In genomic region chr8:105861951-105862350, GRCm38 (mm10) we compare ENCODE assay signal across 8 mouse cellular contexts. TPM values are rescaled to one million over a fixed set of nuclear protein-coding genes. Genes with fewer than 3 reads are reported as not detected.
DNase-seq lines count a peak whose midpoint lies in the region; ATAC-seq and TF ChIP-seq lines count a peak whose summit lies in the region.

No protein-coding gene starts in this region.

- no peaks in the 10 kb centered on the region for H3K9me3 ChIP-seq in heart, embryonic 14.5 days (ENCODE audit: control insufficient read depth, low read length)
- no peaks in the 10 kb centered on the region for H3K9me3 ChIP-seq in MEL (replicated peaks; ENCODE audit: insufficient read depth, low read length)
- H3K9me3 ChIP-seq in forebrain, embryonic 12.5 days = no peaks in the 10 kb centered on the region
- H3K9me3 ChIP-seq in limb, embryonic 11.5 days (ENCODE audit: control insufficient read depth, low read length) = no peaks in the 10 kb centered on the region
- H3K9me3 ChIP-seq in neural tube, embryonic 15.5 days (replicated peaks) = no peaks in the 10 kb centered on the region

- ATAC-seq in heart, embryonic 14.5 days (ENCODE audit: insufficient number of reproducible peaks, insufficient read depth, low FRiP score, low read depth) = no peak
- ATAC-seq in forebrain, embryonic 12.5 days (ENCODE audit: low FRiP score) = no peak
- no peak for ATAC-seq in limb, embryonic 11.5 days (ENCODE audit: insufficient number of reproducible peaks, low FRiP score, low TSS enrichment, low read depth)
- no peak for ATAC-seq in neural tube, embryonic 15.5 days (ENCODE audit: low FRiP score)

- H3K4me2 ChIP-seq in heart, embryonic 14.5 days (ENCODE audit: low read length) = peak overlapping the region; percentile 91
- peak overlapping the region; percentile 89 for H3K4me2 ChIP-seq in forebrain, embryonic 12.5 days
- H3K4me2 ChIP-seq in limb, embryonic 11.5 days (ENCODE audit: low read depth, severe bottlenecking) = peak overlapping the region; percentile 69
- H3K4me2 ChIP-seq in neural tube, embryonic 15.5 days = peak overlapping the region; percentile 74

- DNase-seq in heart, postnatal 36 days = no peak
- DNase-seq in MEL (ENCODE audit: low read depth, low spot score) = peak; percentile 63
- no peak for DNase-seq in limb, embryonic 11.5 days (ENCODE audit: low spot score)
- DNase-seq in frontal cortex, postnatal 14 days (ENCODE audit: low spot score in 2 of 2) = no peak
- no peak for DNase-seq in left cerebral cortex, adult 18-20 months (ENCODE audit: low spot score in 2 of 2)

- TF ChIP-seq RAD21 in MEL (IDR thresholded peaks at IDR 0.05; ENCODE audit: low read depth, low read length) = peak; percentile 18

- peaks cover 47% of the 10 kb centered on the region for H3K79me2 ChIP-seq in MEL (ENCODE audit: control insufficient read depth, insufficient read depth, low read length, poor library complexity)

- H3K36me3 ChIP-seq in heart, embryonic 14.5 days (ENCODE audit: control insufficient read depth, insufficient read depth, low read length) = peaks cover 42% of the 10 kb centered on the region
- H3K36me3 ChIP-seq in MEL (ENCODE audit: control insufficient read depth in 1 of 2, insufficient read depth in 2 of 2, low read length in 2 of 2) = peaks cover 2 to 25% of the 10 kb centered on the region in 2 experiments; a peak in 3 of 4 replicates
- peaks cover 35% of the 10 kb centered on the region for H3K36me3 ChIP-seq in forebrain, embryonic 12.5 days (replicated peaks)
- H3K36me3 ChIP-seq in limb, embryonic 11.5 days (ENCODE audit: control insufficient read depth, insufficient read depth, low read length) = peaks cover 10% of the 10 kb centered on the region
- H3K36me3 ChIP-seq in neural tube, embryonic 15.5 days = peaks cover 13% of the 10 kb centered on the region

- peak; percentile 10 to 55 (median 31); a peak in 4 of 6 replicates for TF ChIP-seq CTCF in MEL (IDR thresholded peaks at IDR 0.05 in 2 of 3, conservative IDR thresholded peaks at IDR 0.05 in 1 of 3; ENCODE audit: control insufficient read depth in 1 of 3, insufficient read depth in 1 of 3, low read depth in 2 of 3, low read length in 3 of 3, poor library complexity in 1 of 3, severe bottlenecking in 1 of 3)

- 10% methylated on average over 1 of the region's 1 CpGs for WGBS in heart, embryonic 14.5 days
- WGBS in forebrain, embryonic 12.5 days = 8% methylated on average over 1 of the region's 1 CpGs
- 5% methylated on average over 1 of the region's 1 CpGs for WGBS in limb, embryonic 11.5 days
- 4% methylated on average over 1 of the region's 1 CpGs for WGBS in neural tube, embryonic 15.5 days

- H3K4me1 ChIP-seq in heart, embryonic 14.5 days (ENCODE audit: control insufficient read depth in 2 of 2, insufficient read depth in 2 of 2, low read length in 2 of 2) = peaks cover 5 to 29% of the 10 kb centered on the region in 2 experiments
- H3K4me1 ChIP-seq in MEL (ENCODE audit: control insufficient read depth in 1 of 2, insufficient read depth in 2 of 2, low read length in 2 of 2) = peaks cover 6 to 28% of the 10 kb centered on the region in 2 experiments
- peaks cover 63% of the 10 kb centered on the region for H3K4me1 ChIP-seq in forebrain, embryonic 12.5 days
- peaks cover 11% of the 10 kb centered on the region for H3K4me1 ChIP-seq in limb, embryonic 11.5 days (ENCODE audit: control insufficient read depth, insufficient read depth, low read length)
- peaks cover 61% of the 10 kb centered on the region for H3K4me1 ChIP-seq in neural tube, embryonic 15.5 days

- no peak overlapping the region for H3K27ac ChIP-seq in heart, embryonic 14.5 days (replicated peaks in 1 of 2; ENCODE audit: control insufficient read depth in 1 of 2, insufficient read depth in 1 of 2, low read depth in 2 of 2, low read length in 2 of 2)
- H3K27ac ChIP-seq in MEL (ENCODE audit: control insufficient read depth, low read depth, low read length) = no peak overlapping the region; the same call in 1 of the 2 replicates
- H3K27ac ChIP-seq in forebrain, embryonic 12.5 days = 0 out of 2 replicates have a peak overlapping the region, but pooled peaks have one; percentile 0
- no peak overlapping the region for H3K27ac ChIP-seq in limb, embryonic 11.5 days (replicated peaks; ENCODE audit: low read depth, low read length)
- no peak overlapping the region for H3K27ac ChIP-seq in neural tube, embryonic 15.5 days (replicated peaks)

- TF ChIP-seq POLR2A in MEL (IDR thresholded peaks at IDR 0.05; ENCODE audit: control insufficient read depth in 1 of 2, insufficient read depth in 1 of 2, low read depth in 1 of 2, low read length in 2 of 2, poor library complexity in 1 of 2) = 0 out of 4 replicates have a peak, but pooled peaks of 1 of the 2 experiments have one; percentile 28

- H3K4me3 ChIP-seq in heart, embryonic 14.5 days (ENCODE audit: control insufficient read depth in 1 of 2, insufficient read depth in 1 of 2, low read depth in 1 of 2, low read length in 2 of 2) = peak overlapping the region; percentile 94 to 96; a peak in 3 of 4 replicates
- H3K4me3 ChIP-seq in MEL (ENCODE audit: control insufficient read depth in 1 of 2, insufficient read depth in 1 of 2, low read depth in 2 of 2, low read length in 2 of 2) = peak overlapping the region; percentile 63 to 83
- peak overlapping the region; percentile 96 for H3K4me3 ChIP-seq in forebrain, embryonic 12.5 days (replicated peaks)
- H3K4me3 ChIP-seq in limb, embryonic 11.5 days (ENCODE audit: low read depth, low read length) = peak overlapping the region; percentile 91
- peak overlapping the region; percentile 95 for H3K4me3 ChIP-seq in neural tube, embryonic 15.5 days (replicated peaks)

- H3K9ac ChIP-seq in heart, embryonic 14.5 days (ENCODE audit: low read length) = peak overlapping the region; percentile 96
- H3K9ac ChIP-seq in MEL (ENCODE audit: control insufficient read depth, low read depth, low read length, poor library complexity, severe bottlenecking) = peak overlapping the region; percentile 85
- peak overlapping the region; percentile 96 for H3K9ac ChIP-seq in forebrain, embryonic 12.5 days
- peak overlapping the region; percentile 91; the same call in 1 of the 2 replicates for H3K9ac ChIP-seq in limb, embryonic 11.5 days (ENCODE audit: low read length)
- peak overlapping the region; percentile 97 for H3K9ac ChIP-seq in neural tube, embryonic 15.5 days (replicated peaks)

- no peak for TF ChIP-seq EP300 in MEL (IDR thresholded peaks at IDR 0.05; ENCODE audit: low read depth in 1 of 2, low read length in 2 of 2)

- H3K27me3 ChIP-seq in heart, embryonic 14.5 days (ENCODE audit: control insufficient read depth, insufficient read depth, low read length) = no peaks in the 10 kb centered on the region
- H3K27me3 ChIP-seq in MEL (ENCODE audit: control insufficient read depth in 1 of 2, insufficient read depth in 2 of 2, low read length in 2 of 2) = no peaks in the 10 kb centered on the region
- no peaks in the 10 kb centered on the region for H3K27me3 ChIP-seq in forebrain, embryonic 12.5 days
- H3K27me3 ChIP-seq in limb, embryonic 11.5 days (ENCODE audit: control insufficient read depth, insufficient read depth, low read length) = no peaks in the 10 kb centered on the region
- H3K27me3 ChIP-seq in neural tube, embryonic 15.5 days (replicated peaks) = no peaks in the 10 kb centered on the region

- intact Hi-C loops in heart, postnatal 36 days (cut with DNase I) = loop anchor here (2.0 kb wide), 2 partner anchors 19 to 39 kb away; partner anchors contain the start of genes Edc4 and Pskh1

RNA-seq across cellular contexts. Expression of gene Nutf2, which starts 1.6 kb away (rescaled TPM):
- 190 and 205 TPM in 2 replicates for polyA plus RNA-seq in heart, embryonic 14.5 days (2014; fragmentation: Nextera tagmentation; extraction: Ambion mirVana)
- total RNA-seq in heart, postnatal 36 days (2021) = 10 to 100 TPM; 33.0 to 42.4 TPM
- total RNA-seq in MEL (2012; rRNA removed) = 167 and 198 TPM in 2 replicates
- 10 to 100 TPM in 1 of 2 experiments, not detected in 1; 28.0 TPM for polyA plus RNA-seq in MEL (2012; ENCODE audit: insufficient read depth in 1 of 2, insufficient read length in 2 of 2, low read depth in 1 of 2, low replicate concordance in 2 of 2, missing spikeins in 1 of 2)
- 275 and 317 TPM in 2 replicates for polyA plus RNA-seq in forebrain, embryonic 12.5 days (2016; fragmentation: Nextera tagmentation; extraction: Ambion mirVana)
- 327 and 371 TPM in 2 replicates for polyA plus RNA-seq in limb, embryonic 11.5 days (2014; fragmentation: Nextera tagmentation; extraction: Ambion mirVana)
- polyA plus RNA-seq in neural tube, embryonic 15.5 days (2015; fragmentation: Nextera tagmentation; extraction: Ambion mirVana) = 145 and 174 TPM in 2 replicates
- total RNA-seq in left cerebral cortex, adult 18-20 months (2021) = 10 to 100 TPM; 24.8 to 29.0 TPM

RNA-seq across cellular contexts. Expression of gene Thap11, which starts 7.0 kb away (rescaled TPM):
- 41.9 and 42.5 TPM in 2 replicates for polyA plus RNA-seq in heart, embryonic 14.5 days (2014; fragmentation: Nextera tagmentation; extraction: Ambion mirVana)
- 10 to 100 TPM; 26.5 to 28.3 TPM for total RNA-seq in heart, postnatal 36 days (2021)
- total RNA-seq in MEL (2012; rRNA removed) = 41.9 and 48.8 TPM in 2 replicates
- polyA plus RNA-seq in MEL (2012; ENCODE audit: insufficient read depth in 1 of 2, insufficient read length in 2 of 2, low read depth in 1 of 2, low replicate concordance in 2 of 2, missing spikeins in 1 of 2) = 10 to 100 TPM in 1 of 2 experiments, not detected in 1; 51.4 TPM
- 80.4 and 81.9 TPM in 2 replicates for polyA plus RNA-seq in forebrain, embryonic 12.5 days (2016; fragmentation: Nextera tagmentation; extraction: Ambion mirVana)
- 73.4 and 77.6 TPM in 2 replicates for polyA plus RNA-seq in limb, embryonic 11.5 days (2014; fragmentation: Nextera tagmentation; extraction: Ambion mirVana)
- 55.8 and 58.3 TPM in 2 replicates for polyA plus RNA-seq in neural tube, embryonic 15.5 days (2015; fragmentation: Nextera tagmentation; extraction: Ambion mirVana)
- total RNA-seq in left cerebral cortex, adult 18-20 months (2021) = 10 to 100 TPM; 40.8 to 41.6 TPM

RNA-seq across cellular contexts. Expression of gene Cenpt, which starts 8.9 kb away (rescaled TPM):
- polyA plus RNA-seq in heart, embryonic 14.5 days (2014; fragmentation: Nextera tagmentation; extraction: Ambion mirVana) = 34.7 and 37.2 TPM in 2 replicates
- 1 to 10 TPM; 2.0 to 2.6 TPM for total RNA-seq in heart, postnatal 36 days (2021)
- 14.2 and 15.7 TPM in 2 replicates for total RNA-seq in MEL (2012; rRNA removed)
- 10 to 100 TPM in 1 of 2 experiments, not detected in 1; 26.5 TPM for polyA plus RNA-seq in MEL (2012; ENCODE audit: insufficient read depth in 1 of 2, insufficient read length in 2 of 2, low read depth in 1 of 2, low replicate concordance in 2 of 2, missing spikeins in 1 of 2)
- polyA plus RNA-seq in forebrain, embryonic 12.5 days (2016; fragmentation: Nextera tagmentation; extraction: Ambion mirVana) = 67.1 and 70.7 TPM in 2 replicates
- 48.8 and 55.2 TPM in 2 replicates for polyA plus RNA-seq in limb, embryonic 11.5 days (2014; fragmentation: Nextera tagmentation; extraction: Ambion mirVana)
- 47.5 and 49.3 TPM in 2 replicates for polyA plus RNA-seq in neural tube, embryonic 15.5 days (2015; fragmentation: Nextera tagmentation; extraction: Ambion mirVana)
- 10 to 100 TPM; 14.1 to 18.1 TPM for total RNA-seq in left cerebral cortex, adult 18-20 months (2021)

RNA-seq across cellular contexts. Expression of gene Edc4, which starts 18.7 kb away (rescaled TPM):
- 24.0 and 27.7 TPM in 2 replicates for polyA plus RNA-seq in heart, embryonic 14.5 days (2014; fragmentation: Nextera tagmentation; extraction: Ambion mirVana)
- total RNA-seq in heart, postnatal 36 days (2021) = 10 to 100 TPM; 24.2 to 26.3 TPM
- total RNA-seq in MEL (2012; rRNA removed) = 44.5 and 46.1 TPM in 2 replicates
- polyA plus RNA-seq in MEL (2012; ENCODE audit: insufficient read depth in 1 of 2, insufficient read length in 2 of 2, low read depth in 1 of 2, low replicate concordance in 2 of 2, missing spikeins in 1 of 2) = 10 to 100 TPM in 1 of 2 experiments, not detected in 1; 72.1 TPM
- 67.4 and 72.2 TPM in 2 replicates for polyA plus RNA-seq in forebrain, embryonic 12.5 days (2016; fragmentation: Nextera tagmentation; extraction: Ambion mirVana)
- polyA plus RNA-seq in limb, embryonic 11.5 days (2014; fragmentation: Nextera tagmentation; extraction: Ambion mirVana) = 44.2 and 51.3 TPM in 2 replicates
- polyA plus RNA-seq in neural tube, embryonic 15.5 days (2015; fragmentation: Nextera tagmentation; extraction: Ambion mirVana) = 45.3 and 46.5 TPM in 2 replicates
- 10 to 100 TPM; 62.8 to 65.0 TPM for total RNA-seq in left cerebral cortex, adult 18-20 months (2021)

RNA-seq across cellular contexts. Expression of gene Nrn1l, which starts 31.4 kb away (rescaled TPM):
- 1.1 and 1.2 TPM in 2 replicates for polyA plus RNA-seq in heart, embryonic 14.5 days (2014; fragmentation: Nextera tagmentation; extraction: Ambion mirVana)
- 1 to 10 TPM in 1 of 2 experiments, under 1 TPM in 1; 0.49 to 1.1 TPM for total RNA-seq in heart, postnatal 36 days (2021)
- total RNA-seq in MEL (2012; rRNA removed) = not detected in 2 replicates
- under 1 TPM in 1 of 2 experiments, not detected in 1; 0.39 TPM for polyA plus RNA-seq in MEL (2012; ENCODE audit: insufficient read depth in 1 of 2, insufficient read length in 2 of 2, low read depth in 1 of 2, low replicate concordance in 2 of 2, missing spikeins in 1 of 2)
- 0.70 TPM in 1 of 2 replicates, not detected in the other for polyA plus RNA-seq in forebrain, embryonic 12.5 days (2016; fragmentation: Nextera tagmentation; extraction: Ambion mirVana)
- 0.43 and 0.78 TPM in 2 replicates for polyA plus RNA-seq in limb, embryonic 11.5 days (2014; fragmentation: Nextera tagmentation; extraction: Ambion mirVana)
- polyA plus RNA-seq in neural tube, embryonic 15.5 days (2015; fragmentation: Nextera tagmentation; extraction: Ambion mirVana) = 1.4 and 1.5 TPM in 2 replicates
- 1 to 10 TPM; 3.6 to 4.1 TPM for total RNA-seq in left cerebral cortex, adult 18-20 months (2021)
